Mouse (Mus musculus) MEL (cell line): Measurements from ENCODE around the gene Abi3. TPM values are rescaled to one million over a fixed set of nuclear protein-coding genes. Genes with fewer than 3 reads are reported as not detected.
A peak's percentile ranks its signal among the peaks of the same experiment; 100 is the strongest.

Experiments used
- DNase-seq: peaks from one replicate; pipeline ENCODE4 v3.0.0; 2011; ENCODE audit warnings: low read depth, low spot score
- H3K27ac ChIP-seq: 2 replicates; pipeline ENCODE4 v1.5.1; 2012; ENCODE audit warnings: low read depth, mild to moderate bottlenecking, control low read depth, low read length, moderate library complexity; ENCODE audit not compliant: control insufficient read depth
- H3K27me3 ChIP-seq, 2 experiments: fragments of 150-350 bp in 1 of 2; sonication (generic) in 1 of 2; 2 replicates each; pipeline ENCODE4 v1.6.1; 2012; ENCODE audit warnings: low read length in 2 of 2, mild to moderate bottlenecking in 2 of 2, improper control_type of control experiment in 1 of 2, moderate library complexity in 1 of 2; ENCODE audit not compliant: insufficient read depth in 2 of 2, control insufficient read depth in 1 of 2
- H3K36me3 ChIP-seq, 2 experiments: 2 replicates each; pipeline ENCODE4 v1.6.1; 2012 to 2014; ENCODE audit warnings: low read length in 2 of 2, improper control_type of control experiment in 1 of 2, inconsistent platforms in 1 of 2, mild to moderate bottlenecking in 1 of 2; ENCODE audit not compliant: insufficient read depth in 2 of 2, control insufficient read depth in 1 of 2
- H3K4me1 ChIP-seq, 2 experiments: fragments of 150-350 bp in 1 of 2; sonication (generic) in 1 of 2; 2 replicates each; pipeline ENCODE4 v1.6.1; 2012; ENCODE audit warnings: low read length in 2 of 2, improper control_type of control experiment in 1 of 2, mild to moderate bottlenecking in 1 of 2; ENCODE audit not compliant: insufficient read depth in 2 of 2, control insufficient read depth in 1 of 2
- H3K4me3 ChIP-seq, 2 experiments: fragments of 150-350 bp in 1 of 2; sonication (generic) in 1 of 2; 2 replicates each; pipeline ENCODE4 v1.5.1; 2012; ENCODE audit warnings: low read depth in 2 of 2, low read length in 2 of 2, mild to moderate bottlenecking in 2 of 2, moderate library complexity in 2 of 2, control low read depth in 1 of 2, improper control_type of control experiment in 1 of 2; ENCODE audit not compliant: control insufficient read depth in 1 of 2, insufficient read depth in 1 of 2
- H3K79me2 ChIP-seq: 2 replicates; pipeline ENCODE4 v1.6.1; 2012; ENCODE audit warnings: mild to moderate bottlenecking, low read length, moderate library complexity; ENCODE audit not compliant: control insufficient read depth, poor library complexity, insufficient read depth
- H3K9ac ChIP-seq: 2 replicates; pipeline ENCODE4 v1.6.1; 2012; ENCODE audit warnings: low read depth, mild to moderate bottlenecking, control low read depth, low read length, moderate library complexity; ENCODE audit not compliant: control insufficient read depth, poor library complexity, severe bottlenecking
- H3K9me3 ChIP-seq: fragments of 150-350 bp; sonication (generic); replicated peaks from 2 replicates; pipeline ENCODE4 v1.6.1; 2012; ENCODE audit warnings: mild to moderate bottlenecking, low read length, improper control_type of control experiment, moderate library complexity; ENCODE audit not compliant: insufficient read depth
- CHD1 ChIP-seq: IDR thresholded peaks from 2 replicates; pipeline ENCODE4 v1.6.1; 2012; ENCODE audit warnings: low read depth, mild to moderate bottlenecking, inconsistent platforms, low read length, improper control_type of control experiment
- CHD2 ChIP-seq: IDR thresholded peaks from 2 replicates; pipeline ENCODE4 v1.6.1; 2011; ENCODE audit warnings: low read length, improper control_type of control experiment
- CTCF ChIP-seq, 3 experiments: IDR thresholded peaks in 2 of 3; conservative IDR thresholded peaks in 1 of 3; 2 replicates each; pipeline ENCODE4 v1.5.1; 2011 to 2012; ENCODE audit warnings: low read length in 3 of 3, low read depth in 2 of 3, mild to moderate bottlenecking in 2 of 3, improper control_type of control experiment in 1 of 3, inconsistent platforms in 1 of 3, mixed read lengths in 1 of 3, moderate library complexity in 1 of 3; ENCODE audit not compliant: control insufficient read depth in 1 of 3, insufficient read depth in 1 of 3, poor library complexity in 1 of 3, severe bottlenecking in 1 of 3
- ELF1 ChIP-seq: IDR thresholded peaks from 2 replicates; pipeline ENCODE4 v1.6.1; 2014; ENCODE audit warnings: low read depth, mild to moderate bottlenecking, inconsistent platforms, low read length, improper control_type of control experiment, moderate library complexity
- EP300 ChIP-seq, 2 experiments: IDR thresholded peaks; 2 replicates each; pipeline ENCODE4 v1.6.1; 2011; ENCODE audit warnings: improper control_type of control experiment in 2 of 2, low read length in 2 of 2, low read depth in 1 of 2, mild to moderate bottlenecking in 1 of 2
- GABPA ChIP-seq: IDR thresholded peaks from 2 replicates; pipeline ENCODE4 v1.6.1; 2012; ENCODE audit warnings: low read depth, mild to moderate bottlenecking, inconsistent platforms, low read length, improper control_type of control experiment, moderate library complexity
- GATA1 ChIP-seq: IDR thresholded peaks from 2 replicates; pipeline ENCODE4 v1.6.1; 2011; ENCODE audit warnings: low read depth, low read length, improper control_type of control experiment
- HCFC1 ChIP-seq: IDR thresholded peaks from 2 replicates; pipeline ENCODE4 v1.6.1; 2012; ENCODE audit warnings: low read depth, mild to moderate bottlenecking, inconsistent platforms, low read length, improper control_type of control experiment, moderate library complexity
- JUND ChIP-seq: IDR thresholded peaks from 2 replicates; pipeline ENCODE4 v1.6.1; 2011; ENCODE audit warnings: low read depth, mild to moderate bottlenecking, improper control_type of control experiment, low read length
- KAT2A ChIP-seq: conservative IDR thresholded peaks from 2 replicates; pipeline ENCODE4 v1.6.1; 2012; ENCODE audit warnings: low read depth, low read length, improper control_type of control experiment, inconsistent platforms
- MYB ChIP-seq: IDR thresholded peaks from 2 replicates; pipeline ENCODE4 v1.6.1; 2011; ENCODE audit warnings: mild to moderate bottlenecking, low read depth, low read length, improper control_type of control experiment
- NELFE ChIP-seq: IDR thresholded peaks from 2 replicates; pipeline ENCODE4 v1.6.1; 2011; ENCODE audit warnings: low read depth, low read length, improper control_type of control experiment
- POLR2A ChIP-seq, 2 experiments: IDR thresholded peaks; 2 replicates each; pipeline ENCODE4 v1.6.1; 2011 to 2012; ENCODE audit warnings: low read length in 2 of 2, mild to moderate bottlenecking in 2 of 2, control low read depth in 1 of 2, improper control_type of control experiment in 1 of 2, low read depth in 1 of 2, moderate library complexity in 1 of 2; ENCODE audit not compliant: control insufficient read depth in 1 of 2, insufficient read depth in 1 of 2, poor library complexity in 1 of 2
- POLR2AphosphoS2 ChIP-seq: IDR thresholded peaks from 2 replicates; pipeline ENCODE4 v1.6.1; 2011; ENCODE audit warnings: low read length, improper control_type of control experiment
- POLR2AphosphoS5 ChIP-seq: IDR thresholded peaks from 2 replicates; pipeline ENCODE4 v1.6.1; 2012; ENCODE audit warnings: low read depth, borderline replicate concordance, mild to moderate bottlenecking, inconsistent platforms, low read length, moderate library complexity, mixed read lengths
- RAD21 ChIP-seq: IDR thresholded peaks from 2 replicates; pipeline ENCODE4 v1.6.1; 2011; ENCODE audit warnings: mild to moderate bottlenecking, low read depth, low read length, improper control_type of control experiment
- RCOR1 ChIP-seq: IDR thresholded peaks from 2 replicates; pipeline ENCODE4 v1.6.1; 2012; ENCODE audit warnings: low read depth, mild to moderate bottlenecking, inconsistent platforms, low read length, improper control_type of control experiment
- SIN3A ChIP-seq: IDR thresholded peaks from 2 replicates; pipeline ENCODE4 v1.6.1; 2012; ENCODE audit warnings: low read length, improper control_type of control experiment, inconsistent platforms
- SMC3 ChIP-seq: IDR thresholded peaks from 2 replicates; pipeline ENCODE4 v1.6.1; 2011; ENCODE audit warnings: low read depth, low read length, improper control_type of control experiment
- TAL1 ChIP-seq: IDR thresholded peaks from 2 replicates; pipeline ENCODE4 v1.6.1; 2012; ENCODE audit warnings: mild to moderate bottlenecking, inconsistent platforms, low read length, moderate library complexity, mixed read lengths
- TBP ChIP-seq: IDR thresholded peaks from 2 replicates; pipeline ENCODE4 v1.8.0; 2011; ENCODE audit warnings: low read depth, low read length, improper control_type of control experiment
- TCF12 ChIP-seq: IDR thresholded peaks from 2 replicates; pipeline ENCODE4 v1.6.1; 2014; ENCODE audit warnings: low read depth, mild to moderate bottlenecking, inconsistent platforms, low read length, improper control_type of control experiment, moderate library complexity
- USF1 ChIP-seq: IDR thresholded peaks from 2 replicates; pipeline ENCODE4 v1.6.1; 2014; ENCODE audit warnings: low read depth, mild to moderate bottlenecking, inconsistent platforms, low read length, improper control_type of control experiment, moderate library complexity
- ZC3H11A ChIP-seq: IDR thresholded peaks from 2 replicates; pipeline ENCODE4 v1.6.1; 2012; ENCODE audit warnings: low read depth, mild to moderate bottlenecking, inconsistent platforms, low read length, improper control_type of control experiment
- ZNF384 ChIP-seq: IDR thresholded peaks from 2 replicates; pipeline ENCODE4 v1.6.1; 2012; ENCODE audit warnings: low read depth, mild to moderate bottlenecking, inconsistent platforms, low read length, improper control_type of control experiment
- polyA plus RNA-seq, 2 experiments: library from polyadenylated mRNA; stranded (reverse) in 1 of 2; unstranded in 1 of 2; fragments of >175 nt in 1 of 2; fragments of >200 nt in 1 of 2; gene quantifications; 2 replicates each; pipeline versions ENCODE4 v1.2.1 to v1.2.4; 2012; ENCODE audit warnings: low replicate concordance in 2 of 2, low read depth in 1 of 2; ENCODE audit not compliant: insufficient read length in 2 of 2, insufficient read depth in 1 of 2, missing spikeins in 1 of 2
- total RNA-seq: library from RNA; depleted of rRNA; stranded (reverse); fragments of 300-350 nt; gene quantifications from 2 replicates; pipeline ENCODE4 v1.2.3, GENCODE M21; 2012

Abi3 gene
- total and polyA plus RNA-seq, 3 experiments: 3.3 to 15.4 TPM; not detected in 1

DNA sequence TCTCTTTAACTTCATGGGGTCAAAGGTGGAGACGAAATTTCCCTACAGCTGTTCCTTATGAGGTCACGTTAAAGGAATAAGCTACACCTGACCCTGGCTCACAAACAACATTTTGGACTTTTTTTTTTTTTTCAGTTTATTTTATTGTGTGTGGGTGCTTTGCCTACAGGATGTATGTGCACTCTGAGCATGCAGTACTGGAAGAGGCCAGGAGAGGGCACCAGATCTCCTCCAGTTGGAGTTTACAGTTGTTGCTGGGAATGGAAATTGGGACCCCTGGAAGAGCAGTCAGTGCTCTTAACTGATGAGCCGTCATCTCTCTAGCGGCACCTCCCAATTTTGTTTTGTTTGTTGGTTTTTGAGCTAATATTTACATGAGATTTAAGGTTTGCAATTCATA is 56.6 kb downstream of the Abi3 start:
- Histone ChIP-seq H3K36me3 (no peaks in the 10 kb centered on the region; a peak in 1 of 4 replicates), H3K27me3 (no peaks in the 10 kb centered on the region), H3K9ac (no peak overlapping the region), H3K9me3 (no peaks in the 10 kb centered on the region), H3K4me1 (no peaks in the 10 kb centered on the region)
- DNase-seq: peak; percentile 65
- TF ChIP-seq CTCF (IDR thresholded peaks at IDR 0.05 in 2 of 3, conservative IDR thresholded peaks at IDR 0.05 in 1 of 3; ENCODE audit: control insufficient read depth in 1 of 3, insufficient read depth in 1 of 3, low read depth in 2 of 3, low read length in 3 of 3, poor library complexity in 1 of 3, severe bottlenecking in 1 of 3) (peak; percentile 68 to 71 (median 70)), POLR2AphosphoS5 (no peak), ZNF384 (peak; percentile 61), GABPA (no peak), SIN3A (0 out of 2 replicates have a peak, but pooled peaks have one; percentile 18), CHD2 (no peak), ZC3H11A (peak; percentile 45), TAL1 (no peak), SMC3 (peak; percentile 58), GATA1 (no peak), RAD21 (peak; percentile 61)
- TF ChIP-seq, all 39 proteins: peak for 6
- Histone ChIP-seq H3K4me3 (no peak overlapping the region), H3K79me2 (no peaks in the 10 kb centered on the region), H3K27ac (no peak overlapping the region)

DNA sequence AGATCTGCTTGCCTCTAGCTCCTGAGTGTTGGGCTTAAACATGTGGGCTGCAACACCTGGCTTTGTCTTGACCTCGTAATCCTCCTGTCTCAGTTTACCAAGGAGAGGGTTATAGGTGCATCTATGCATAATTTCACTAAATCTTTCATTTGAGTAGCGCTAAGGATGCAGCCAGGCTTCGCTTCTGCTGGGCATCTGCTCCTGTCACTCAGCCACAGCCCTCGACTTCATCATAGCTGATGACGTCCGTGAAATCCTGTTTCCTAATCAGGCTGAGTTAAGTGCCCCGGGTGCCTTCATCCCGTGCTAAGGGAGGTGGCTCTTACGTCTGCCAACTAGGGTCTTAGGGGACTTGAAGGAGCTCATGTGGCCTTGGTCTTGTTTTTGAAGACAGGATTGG is 58.3 kb downstream of the Abi3 start:
- H3K9ac ChIP-seq: no peak overlapping the region

DNA sequence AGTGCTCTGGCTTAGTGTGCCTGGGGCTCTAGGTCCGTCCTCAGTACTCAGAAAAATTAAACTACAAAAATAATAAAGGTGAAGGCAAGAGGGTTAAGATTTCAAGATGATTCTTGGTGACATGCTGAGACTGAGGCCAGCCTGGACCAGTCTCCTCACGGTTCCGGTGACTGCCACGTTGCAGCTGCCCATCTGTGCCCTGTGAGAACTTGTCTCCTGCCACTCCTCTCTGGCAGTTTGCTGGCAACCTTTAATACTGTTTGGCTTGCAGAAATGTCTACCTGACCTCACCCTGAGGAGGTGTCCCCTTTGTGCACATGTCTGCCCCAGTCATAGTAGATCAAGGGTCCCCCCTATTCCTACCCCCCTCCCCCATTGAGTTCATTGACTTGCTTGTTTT is 58.8 kb downstream of the Abi3 start:
- no peak for DNase-seq
- Histone ChIP-seq H3K9me3 (no peaks in the 10 kb centered on the region), H3K4me1 (peaks cover 8 to 9% of the 10 kb centered on the region in 2 experiments), H3K9ac (no peak overlapping the region), H3K79me2 (no peaks in the 10 kb centered on the region), H3K4me3 (no peak overlapping the region), H3K27ac (no peak overlapping the region), H3K36me3 (peaks cover 0 to 8% of the 10 kb centered on the region in 2 experiments; a peak in 3 of 4 replicates), H3K27me3 (no peaks in the 10 kb centered on the region)
- TF ChIP-seq ZC3H11A (no peak), POLR2A (IDR thresholded peaks at IDR 0.05; ENCODE audit: control insufficient read depth in 1 of 2, insufficient read depth in 1 of 2, low read depth in 1 of 2, low read length in 2 of 2, poor library complexity in 1 of 2) (no peak), ZNF384 (no peak), HCFC1 (no peak), SIN3A (no peak), MYB (no peak), CTCF (IDR thresholded peaks at IDR 0.05 in 2 of 3, conservative IDR thresholded peaks at IDR 0.05 in 1 of 3; ENCODE audit: control insufficient read depth in 1 of 3, insufficient read depth in 1 of 3, low read depth in 2 of 3, low read length in 3 of 3, poor library complexity in 1 of 3, severe bottlenecking in 1 of 3) (no peak), POLR2AphosphoS2 (no peak), KAT2A (no peak), POLR2AphosphoS5 (no peak), ELF1 (no peak), EP300 (IDR thresholded peaks at IDR 0.05; ENCODE audit: low read depth in 1 of 2, low read length in 2 of 2) (no peak), TBP (no peak), NELFE (no peak)

More for the DNA sequence above, 58.3 kb downstream of the Abi3 start:
- no peaks in the 10 kb centered on the region for H3K9me3 ChIP-seq
- TF ChIP-seq RCOR1 (no peak), SIN3A (no peak), CHD1 (no peak), POLR2AphosphoS5 (no peak), JUND (no peak), CHD2 (no peak), USF1 (no peak), SMC3 (no peak), POLR2AphosphoS2 (no peak), TCF12 (no peak), EP300 (IDR thresholded peaks at IDR 0.05; ENCODE audit: low read depth in 1 of 2, low read length in 2 of 2) (no peak)
- no peaks in the 10 kb centered on the region for H3K79me2 ChIP-seq
- peaks cover 0 to 3% of the 10 kb centered on the region in 2 experiments; a peak in 2 of 4 replicates for H3K36me3 ChIP-seq
- H3K4me1 ChIP-seq: peaks cover 3 to 4% of the 10 kb centered on the region in 2 experiments; a peak in 3 of 4 replicates
- H3K27ac ChIP-seq: no peak overlapping the region
- no peak for DNase-seq
- no peaks in the 10 kb centered on the region for H3K27me3 ChIP-seq
- H3K4me3 ChIP-seq: no peak overlapping the region
